Mouse (Mus musculus) testis, postnatal 10 days (tissue): ENCODE measurements around the gene Neb.
"Not testable (repeated sequence)": the region's sequence is repeated elsewhere in the genome, so short reads cannot be mapped to it uniquely, and the experiment has no call there.

ENCODE experiments used
- DNase-seq: peaks from one replicate; pipeline ENCODE4 v3.0.0; 2021; ENCODE audit warnings: low spot score

Neb gene

DNA sequence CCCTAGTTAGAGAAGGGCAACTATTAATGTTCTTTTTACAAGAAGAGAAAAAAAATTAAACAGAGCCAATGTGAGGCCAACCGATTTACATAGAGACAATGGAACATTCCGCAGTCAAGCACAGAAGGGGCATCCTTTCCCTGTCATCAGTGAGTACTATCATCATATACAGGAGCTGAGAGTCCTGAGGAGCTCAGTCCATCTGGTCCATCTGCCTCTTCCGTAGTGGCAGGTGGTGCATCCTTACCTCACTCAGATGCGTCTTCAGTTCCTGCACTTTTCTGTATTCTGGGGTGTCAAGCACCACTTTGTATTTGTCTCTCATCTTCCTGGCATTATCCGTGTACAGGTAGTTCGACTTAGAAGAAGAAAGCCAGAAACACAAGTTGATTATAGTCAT is 184.6 kb downstream of the Neb start:
- no peak for DNase-seq

DNA sequence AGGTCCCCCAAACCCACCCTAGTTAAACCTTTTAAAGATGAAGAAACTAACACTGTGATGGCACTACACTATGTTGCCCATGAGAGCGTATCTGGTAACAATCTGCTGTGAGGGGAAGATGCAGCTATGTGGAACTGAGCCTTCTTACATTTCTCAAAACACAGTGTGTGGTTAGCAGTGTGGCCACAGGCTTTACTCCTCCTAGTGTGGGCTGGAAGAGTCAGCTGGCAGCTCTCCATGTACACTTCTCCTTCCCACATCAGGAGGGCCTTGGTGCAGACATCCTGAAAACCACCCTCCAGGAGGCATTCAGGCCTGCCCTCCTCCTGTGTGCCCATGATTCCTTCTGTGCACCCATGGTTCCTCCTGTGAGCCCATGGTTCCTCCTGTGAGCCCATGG is 198.6 kb downstream of the Neb start:
- no peak for DNase-seq

- DNase-seq = no peak
These were observed 200.5 kb downstream of the Neb start for GRCm38 (mm10) chr2:52177726-52178125.

GRCm38 (mm10) chr2:52177184-52177583 is 201.1 kb downstream of the Neb start:
- no peak for DNase-seq

GRCm38 (mm10) chr2:52176537-52176936 is 201.7 kb downstream of the Neb start:
- no peak for DNase-seq

DNA sequence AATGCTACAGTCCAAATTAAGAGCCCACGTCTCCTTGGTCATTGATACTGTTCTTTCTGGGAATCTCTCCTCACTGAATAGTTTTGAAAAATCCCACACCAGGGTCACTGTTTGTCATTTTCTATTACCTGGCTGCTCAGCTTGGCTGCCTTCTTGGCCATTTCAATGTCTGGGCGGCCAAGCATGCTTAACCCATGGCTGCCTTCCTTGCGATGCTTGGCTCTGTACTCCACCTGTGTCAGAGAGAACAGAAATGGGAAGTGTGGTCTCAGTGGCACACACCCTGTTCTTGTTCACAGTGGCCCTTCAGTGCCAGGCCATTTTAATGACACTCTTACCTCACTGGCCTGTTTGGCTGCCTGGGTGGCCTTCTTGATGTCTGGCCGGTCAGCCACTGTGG is 203.3 kb downstream of the Neb start:
- DNase-seq = no peak

DNA sequence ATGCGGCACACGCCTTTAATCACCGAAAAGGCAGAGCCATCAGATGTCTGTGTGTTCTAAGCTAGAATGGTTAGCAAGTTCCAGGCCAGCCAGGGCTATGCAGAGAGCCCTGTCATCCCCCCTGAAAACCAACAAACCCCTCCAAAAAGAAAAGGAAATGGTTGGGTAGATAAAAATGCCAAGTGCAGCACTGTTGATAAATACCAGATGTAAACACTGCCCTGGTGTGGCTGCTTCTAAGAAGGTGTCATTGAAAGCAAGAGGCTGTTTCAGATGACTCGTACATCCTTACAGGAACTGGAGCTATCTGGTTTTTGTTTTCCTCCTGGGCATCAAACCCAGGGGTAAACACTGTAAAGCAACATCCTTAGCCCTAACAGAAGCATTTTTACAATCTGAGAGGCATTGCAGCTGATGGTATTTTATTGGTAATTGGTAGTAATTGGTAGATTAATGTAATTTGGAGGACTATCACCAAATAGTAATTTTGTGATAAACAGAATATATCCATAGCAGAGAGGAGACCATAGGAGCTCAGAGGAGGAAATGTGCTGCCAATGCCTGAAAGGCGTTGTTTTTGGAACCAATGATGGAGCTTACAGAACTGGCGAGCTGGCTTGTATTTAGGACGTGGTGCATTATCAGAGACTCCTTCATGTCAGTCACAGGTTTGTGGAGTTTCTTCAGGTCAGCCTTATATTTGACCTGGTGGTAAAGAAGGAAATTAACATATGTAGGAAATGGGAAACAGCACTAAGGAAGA is 208.8 kb downstream of the Neb start:
- DNase-seq = no peak

DNA sequence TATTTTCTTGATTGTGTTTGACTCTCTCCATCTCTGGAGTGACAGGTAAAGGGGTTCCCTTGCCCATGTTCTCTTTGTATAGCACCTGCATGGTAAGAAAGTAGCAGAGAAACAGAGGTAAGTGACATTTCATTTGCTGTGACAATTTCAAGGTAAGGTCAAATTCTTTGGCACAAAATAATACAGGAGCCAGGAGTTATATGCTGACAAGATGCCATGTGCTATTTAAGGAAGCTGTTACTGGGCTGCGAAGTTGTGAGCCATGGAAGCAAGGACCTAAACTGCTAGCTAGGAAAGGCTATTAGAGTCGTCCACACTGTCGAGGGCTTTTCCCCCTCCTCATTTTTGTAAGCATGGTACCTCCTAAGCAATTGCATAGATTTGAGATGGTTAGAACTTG is 225.2 kb downstream of the Neb start:
- DNase-seq = no peak

GRCm38 (mm10) chr2:52133351-52133750 is 244.9 kb downstream of the Neb start:
- no peak for DNase-seq

DNA sequence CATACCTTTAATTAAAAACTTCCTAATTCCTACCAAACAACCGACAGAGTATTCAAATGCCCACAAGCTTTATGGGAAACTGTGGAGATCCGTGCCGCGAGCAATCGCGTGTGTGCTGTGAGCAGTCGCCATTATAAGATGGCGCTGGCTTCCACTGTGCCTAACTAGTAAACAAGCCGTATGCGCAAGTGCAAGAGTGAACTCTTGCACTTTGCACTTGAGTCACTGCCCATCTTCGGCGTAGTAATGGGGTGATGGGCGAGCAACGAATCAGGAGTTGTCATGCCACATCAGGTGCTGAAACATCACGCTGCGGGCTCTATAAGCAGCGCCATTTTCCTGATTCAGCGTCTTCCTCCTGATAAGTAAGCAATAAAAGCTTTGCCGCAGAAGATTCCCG is 246.9 kb downstream of the Neb start:
- DNase-seq = not testable (repeated sequence)

DNA sequence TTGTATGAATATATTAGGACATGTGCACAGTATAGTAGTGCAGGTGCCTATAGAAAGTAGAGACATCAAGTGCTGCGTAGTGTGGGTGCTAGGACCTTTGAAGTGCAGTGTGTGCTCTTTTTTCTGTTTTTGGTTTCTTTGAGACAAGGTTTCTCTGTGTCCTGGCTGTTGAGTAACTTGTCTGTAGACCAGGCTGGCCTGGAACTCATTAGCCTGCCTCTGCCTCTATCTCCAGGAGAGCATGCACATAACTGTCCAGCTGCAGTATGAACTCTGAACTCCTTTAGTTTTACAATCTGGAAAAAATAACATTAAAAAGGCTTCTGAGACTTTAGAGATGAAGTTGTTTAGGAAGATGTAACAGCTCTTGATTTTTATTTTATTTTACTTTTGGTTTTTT is 264.2 kb downstream of the Neb start:
- DNase-seq = no peak
